Mouse (Mus musculus) neural tube, embryonic 15.5 days (tissue): Measurements from ENCODE around the gene Cpsf3. TPM values are rescaled to one million over a fixed set of nuclear protein-coding genes. Genes with fewer than 3 reads are reported as not detected.

Experiments used
- ATAC-seq: fragments of 200-750 bp; cut with Nextera tagmentation; 2 replicates; pipeline ENCODE4 v1.8.0; 2017; ENCODE audit warnings: mild to moderate bottlenecking, moderate TSS enrichment, moderate library complexity; ENCODE audit not compliant: low FRiP score
- H3K27ac ChIP-seq: fragments of 300-500 bp; sonication (generic); replicated peaks from 2 replicates; pipeline ENCODE4 v1.5.1; 2015; ENCODE audit warnings: mild to moderate bottlenecking, inconsistent platforms
- H3K27me3 ChIP-seq: fragments of 300-500 bp; sonication (generic); replicated peaks from 2 replicates; pipeline ENCODE4 v1.6.1; 2015; ENCODE audit warnings: inconsistent platforms
- H3K36me3 ChIP-seq: fragments of 300-500 bp; sonication (generic); 2 replicates; pipeline ENCODE4 v1.6.1; 2015; ENCODE audit warnings: inconsistent platforms
- H3K4me1 ChIP-seq: fragments of 300-500 bp; sonication (generic); 2 replicates; pipeline ENCODE4 v1.6.1; 2015; ENCODE audit warnings: inconsistent platforms
- H3K4me2 ChIP-seq: fragments of 300-500 bp; sonication (generic); 2 replicates; pipeline ENCODE4 v1.6.1; 2015; ENCODE audit warnings: inconsistent platforms, mild to moderate bottlenecking, moderate library complexity
- H3K4me3 ChIP-seq: fragments of 300-500 bp; sonication (generic); replicated peaks from 2 replicates; pipeline ENCODE4 v1.5.1; 2015; ENCODE audit warnings: mild to moderate bottlenecking, inconsistent platforms
- H3K9ac ChIP-seq: fragments of 300-500 bp; sonication (generic); replicated peaks from 2 replicates; pipeline ENCODE4 v1.6.1; 2015; ENCODE audit warnings: mild to moderate bottlenecking, inconsistent platforms
- H3K9me3 ChIP-seq: fragments of 300-500 bp; sonication (generic); replicated peaks from 2 replicates; pipeline ENCODE4 v1.6.1; 2016; ENCODE audit warnings: inconsistent platforms
- WGBS: fragments of 180-500 bp; shearing (Covaris S2); methylation state at CpG from one replicate; pipeline ENCODE4 v1.1.7; 2015; ENCODE audit warnings: mixed read lengths; 5-methylcytosine and 5-hydroxymethylcytosine counted together
- polyA plus RNA-seq: library from polyadenylated mRNA; unstranded; fragments of >200 nt; fragmentation: Nextera tagmentation; extraction: Ambion mirVana; gene quantifications from 2 replicates; pipeline ENCODE4 v1.2.1, GENCODE M21; 2015

Gene Cpsf3
- 78.0 and 89.4 TPM in 2 replicates for polyA plus RNA-seq

- H3K9ac ChIP-seq = peak within 1 kb of the TSS; percentile 89
- H3K9me3 ChIP-seq = no peaks in the 10 kb centered on the region
- H3K36me3 ChIP-seq = no peaks in the 10 kb centered on the region
- H3K4me3 ChIP-seq = peak within 1 kb of the TSS; percentile 65
- H3K27ac ChIP-seq = peak within 1 kb of the TSS; percentile 93
- H3K4me2 ChIP-seq = peak within 1 kb of the TSS; percentile 91
- H3K4me1 ChIP-seq = peaks cover 38% of the 10 kb centered on the region
- no peak for ATAC-seq
- 63% methylated on average over 11 of the region's 11 CpGs for WGBS
- no peaks in the 10 kb centered on the region for H3K27me3 ChIP-seq
Observed at GRCm38 (mm10) chr12:21284761-21285441, at the start of gene Cpsf3. Cpsf3 (plus strand) TSS chr12:21285391.

DNA sequence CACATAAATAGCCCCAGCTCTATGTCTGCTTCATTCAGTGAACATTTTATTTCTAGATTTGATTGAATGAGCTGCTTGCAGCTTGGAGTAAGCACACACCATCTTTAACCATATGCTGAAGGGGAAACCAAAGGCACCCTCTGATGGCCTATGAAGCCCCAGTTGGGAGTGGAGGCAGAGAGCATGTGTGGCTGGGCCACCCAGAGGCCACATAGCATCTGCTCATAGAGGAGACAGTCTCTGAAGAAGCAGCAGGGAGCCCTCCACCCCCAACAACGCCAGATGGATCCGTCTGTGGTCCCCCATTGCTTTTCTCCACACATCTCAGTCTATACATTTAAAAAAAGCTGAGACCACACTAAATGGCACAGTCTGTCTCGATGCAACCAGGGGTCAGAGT is 43.2 kb upstream of the Cpsf3 start:
- Histone ChIP-seq H3K9me3 (no peaks in the 10 kb centered on the region), H3K4me2 (no peak overlapping the region), H3K36me3 (peaks cover 50% of the 10 kb centered on the region), H3K4me3 (no peak overlapping the region), H3K27ac (peak overlapping the region; percentile 63), H3K4me1 (peaks cover 7% of the 10 kb centered on the region; the same call in 1 of the 2 replicates), H3K27me3 (no peaks in the 10 kb centered on the region), H3K9ac (no peak overlapping the region)
- peak; percentile 69 for ATAC-seq
- WGBS = 41% methylated on average over 3 of the region's 3 CpGs

DNA sequence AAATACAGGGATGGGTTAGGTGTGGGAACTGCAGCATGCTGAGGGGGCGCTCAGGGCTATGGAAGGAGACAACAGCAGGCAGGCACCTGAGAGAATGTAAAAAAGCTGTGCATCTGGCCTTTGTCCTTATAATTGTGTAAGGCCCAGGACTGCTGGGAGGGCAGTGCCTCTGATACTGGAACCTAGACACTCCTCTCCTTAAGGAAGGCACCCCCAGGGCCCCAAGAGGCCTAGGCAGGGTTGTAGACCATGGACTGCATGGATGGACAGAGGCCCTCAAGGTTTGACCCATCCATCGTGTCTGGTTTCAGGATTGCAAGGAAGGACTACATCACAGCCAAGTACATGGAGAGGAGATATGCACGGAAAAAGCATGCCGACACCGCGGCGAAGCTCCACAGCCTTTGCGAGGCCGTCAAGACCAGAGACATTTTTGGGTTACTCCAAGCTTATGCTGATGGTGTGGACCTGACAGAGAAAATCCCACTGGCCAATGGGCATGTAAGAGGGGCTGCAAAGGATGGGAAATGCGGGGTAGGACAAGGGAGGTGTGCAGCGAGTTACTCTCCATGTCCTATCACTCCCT is 40.7 kb upstream of the Cpsf3 start:
- no peak overlapping the region for H3K4me2 ChIP-seq

DNA sequence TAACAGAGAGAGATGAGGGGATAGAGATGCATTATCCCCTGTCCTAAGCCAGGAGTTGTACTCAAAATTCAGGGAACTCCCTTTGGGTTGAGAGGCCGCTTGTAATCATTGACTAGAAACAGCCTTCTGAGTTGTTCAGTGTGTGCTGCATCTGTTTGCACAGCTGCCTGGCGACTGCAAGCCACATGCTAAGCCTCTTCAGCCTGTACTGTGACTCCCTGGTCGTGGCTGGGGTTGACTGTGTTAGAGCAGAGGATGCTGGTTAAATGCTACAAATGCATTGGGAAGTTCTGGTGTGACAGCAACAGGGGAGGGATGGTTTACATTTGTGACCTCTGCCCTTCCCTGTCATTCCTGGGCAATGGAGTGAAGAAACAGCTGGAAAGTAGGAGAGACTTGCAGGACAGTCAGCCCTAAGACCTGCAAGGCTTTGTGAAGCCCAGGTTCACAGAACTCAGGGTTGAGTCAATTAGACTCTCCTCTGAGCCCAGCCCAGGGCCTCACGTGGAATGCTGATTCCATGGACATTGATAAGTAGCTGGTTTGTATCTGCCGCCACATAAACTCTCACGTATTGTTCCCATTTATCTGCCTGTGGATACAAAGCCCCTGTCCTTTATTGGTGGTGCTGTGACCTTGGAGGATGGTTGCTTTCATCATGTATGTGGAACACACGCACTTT is 37.3 kb upstream of the Cpsf3 start:
- Histone ChIP-seq H3K9me3 (no peaks in the 10 kb centered on the region), H3K9ac (no peak overlapping the region), H3K4me1 (no peaks in the 10 kb centered on the region), H3K36me3 (peaks cover 78% of the 10 kb centered on the region), H3K4me2 (no peak overlapping the region), H3K27me3 (no peaks in the 10 kb centered on the region), H3K4me3 (no peak overlapping the region), H3K27ac (no peak overlapping the region)
- no peak for ATAC-seq
- WGBS = 87% methylated on average over 7 of the region's 7 CpGs

More for the DNA sequence above, 40.7 kb upstream of the Cpsf3 start:
- Histone ChIP-seq H3K27ac (no peak overlapping the region), H3K27me3 (no peaks in the 10 kb centered on the region), H3K9me3 (no peaks in the 10 kb centered on the region), H3K4me3 (no peak overlapping the region), H3K9ac (no peak overlapping the region), H3K4me1 (peaks cover 7% of the 10 kb centered on the region; the same call in 1 of the 2 replicates), H3K36me3 (peaks cover 59% of the 10 kb centered on the region)
- no peak for ATAC-seq
- 92% methylated on average over 11 of the region's 11 CpGs for WGBS

DNA sequence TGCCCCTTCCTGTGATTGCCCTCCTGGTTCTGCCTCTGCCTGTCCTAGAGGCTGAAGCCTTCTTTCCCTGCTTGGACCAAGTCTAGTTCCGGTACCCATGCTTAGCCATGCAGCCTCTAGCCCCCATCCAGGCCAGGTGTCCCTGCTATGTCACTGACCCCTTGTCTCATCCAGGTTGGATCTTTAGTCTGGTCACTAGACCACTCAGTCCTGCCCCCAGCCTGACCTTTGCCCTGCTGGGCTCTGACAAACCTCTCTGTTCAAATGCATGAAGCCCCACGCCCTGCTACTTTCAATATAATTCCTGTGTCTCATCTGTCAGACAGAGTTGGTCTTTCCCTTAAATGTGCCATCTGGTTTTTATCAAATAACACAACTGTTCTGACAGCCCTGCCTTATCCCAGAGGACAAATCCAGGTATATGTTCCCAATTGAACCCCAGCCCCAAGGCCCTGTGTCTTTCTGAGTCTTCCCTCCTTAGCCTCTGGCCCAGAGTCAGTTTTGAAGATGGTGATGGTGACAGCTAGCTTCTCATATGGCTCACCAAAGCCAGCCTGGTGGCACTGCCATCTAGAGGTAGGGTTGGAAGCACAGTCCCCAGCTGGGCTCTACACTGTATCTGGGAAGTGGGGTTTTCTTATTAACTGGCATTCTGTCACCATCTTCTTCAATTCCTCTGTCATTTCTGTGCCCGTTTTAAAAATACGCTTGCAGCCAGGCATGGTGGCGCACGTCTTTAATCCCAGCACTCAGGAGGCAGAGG is 24.5 kb upstream of the Cpsf3 start:
- WGBS = 95% methylated on average over 6 of the region's 6 CpGs
- Histone ChIP-seq H3K36me3 (peaks cover 68% of the 10 kb centered on the region), H3K4me3 (no peak overlapping the region), H3K27ac (no peak overlapping the region), H3K9me3 (no peaks in the 10 kb centered on the region), H3K27me3 (no peaks in the 10 kb centered on the region), H3K4me2 (no peak overlapping the region), H3K9ac (no peak overlapping the region), H3K4me1 (no peaks in the 10 kb centered on the region)
- no peak for ATAC-seq

DNA sequence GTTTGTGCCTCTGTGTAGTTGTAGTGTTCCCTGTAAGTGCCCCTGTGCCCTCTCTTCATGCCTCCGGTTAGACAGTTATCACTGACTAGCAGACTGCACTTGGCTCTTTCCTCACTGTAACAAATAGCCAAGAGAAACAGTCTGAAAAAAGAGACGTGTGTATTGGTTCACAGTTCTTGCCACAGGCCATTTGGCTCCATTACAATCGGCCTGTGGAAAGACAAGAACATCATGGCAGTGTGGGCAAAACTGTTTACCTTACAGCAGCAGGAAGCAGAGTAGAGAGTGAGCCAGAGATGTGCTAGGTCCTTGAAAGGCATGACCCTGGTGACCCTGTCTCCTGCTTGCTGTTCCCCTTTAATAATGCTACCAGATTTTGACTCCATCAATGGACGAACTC is 23.7 kb upstream of the Cpsf3 start:
- no peak for ATAC-seq
- Histone ChIP-seq H3K27me3 (no peaks in the 10 kb centered on the region), H3K36me3 (peaks cover 68% of the 10 kb centered on the region), H3K4me3 (no peak overlapping the region), H3K9ac (no peak overlapping the region), H3K27ac (no peak overlapping the region), H3K4me2 (no peak overlapping the region), H3K9me3 (no peaks in the 10 kb centered on the region), H3K4me1 (no peaks in the 10 kb centered on the region)
- 88% methylated on average over 4 of the region's 4 CpGs for WGBS

GRCm38 (mm10) chr12:21263256-21263655 is 21.9 kb upstream of the Cpsf3 start:
- 96% methylated on average over 5 of the region's 5 CpGs for WGBS
- no peak overlapping the region for H3K27ac ChIP-seq
- peaks cover 69% of the 10 kb centered on the region for H3K36me3 ChIP-seq
- H3K4me1 ChIP-seq = no peaks in the 10 kb centered on the region
- ATAC-seq = no peak
- H3K4me2 ChIP-seq = no peak overlapping the region
- no peak overlapping the region for H3K4me3 ChIP-seq
- H3K27me3 ChIP-seq = no peaks in the 10 kb centered on the region
- H3K9ac ChIP-seq = no peak overlapping the region
- H3K9me3 ChIP-seq = no peaks in the 10 kb centered on the region

GRCm38 (mm10) chr12:21264241-21264640 is 20.9 kb upstream of the Cpsf3 start:
- peaks cover 68% of the 10 kb centered on the region for H3K36me3 ChIP-seq
- no peak overlapping the region for H3K4me2 ChIP-seq
- no peaks in the 10 kb centered on the region for H3K4me1 ChIP-seq
- no peak overlapping the region for H3K4me3 ChIP-seq
- no peak overlapping the region for H3K9ac ChIP-seq
- no peaks in the 10 kb centered on the region for H3K27me3 ChIP-seq
- WGBS = 86% methylated on average over 5 of the region's 5 CpGs
- H3K9me3 ChIP-seq = no peaks in the 10 kb centered on the region
- H3K27ac ChIP-seq = 0 out of 2 replicates have a peak overlapping the region, but pooled peaks have one; percentile 37
- no peak for ATAC-seq

GRCm38 (mm10) chr12:21264970-21265369 is 20.2 kb upstream of the Cpsf3 start:
- WGBS = 87% methylated on average over 3 of the region's 3 CpGs
- Histone ChIP-seq H3K4me1 (no peaks in the 10 kb centered on the region), H3K36me3 (peaks cover 64% of the 10 kb centered on the region), H3K27ac (no peak overlapping the region), H3K9me3 (no peaks in the 10 kb centered on the region), H3K27me3 (no peaks in the 10 kb centered on the region), H3K4me2 (no peak overlapping the region), H3K4me3 (no peak overlapping the region), H3K9ac (no peak overlapping the region)
- no peak for ATAC-seq

DNA sequence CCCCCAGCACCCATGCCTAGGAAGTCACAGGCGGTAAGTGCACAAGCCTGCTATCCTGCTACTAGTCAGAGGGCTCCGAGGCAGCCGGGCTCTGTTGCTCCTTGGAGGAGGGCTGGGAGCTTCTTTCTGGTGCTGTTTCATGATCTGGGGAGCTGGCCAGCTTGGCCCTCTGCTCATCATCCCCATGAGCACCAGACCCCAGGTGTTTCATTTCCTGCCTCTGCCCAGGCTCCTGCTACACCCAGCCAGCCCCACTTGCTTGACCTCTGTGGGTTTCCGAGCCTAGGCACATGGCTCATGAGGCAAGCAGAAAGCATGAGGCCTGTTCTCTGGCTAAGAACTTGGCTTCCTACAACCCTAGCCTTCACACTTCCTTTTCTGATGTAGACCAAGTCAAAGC is 19.7 kb upstream of the Cpsf3 start:
- Histone ChIP-seq H3K9me3 (no peaks in the 10 kb centered on the region), H3K9ac (no peak overlapping the region), H3K4me1 (no peaks in the 10 kb centered on the region), H3K27me3 (no peaks in the 10 kb centered on the region), H3K36me3 (peaks cover 63% of the 10 kb centered on the region), H3K4me3 (no peak overlapping the region), H3K27ac (no peak overlapping the region), H3K4me2 (no peak overlapping the region)
- no peak for ATAC-seq
- WGBS = 96% methylated on average over 4 of the region's 4 CpGs

DNA sequence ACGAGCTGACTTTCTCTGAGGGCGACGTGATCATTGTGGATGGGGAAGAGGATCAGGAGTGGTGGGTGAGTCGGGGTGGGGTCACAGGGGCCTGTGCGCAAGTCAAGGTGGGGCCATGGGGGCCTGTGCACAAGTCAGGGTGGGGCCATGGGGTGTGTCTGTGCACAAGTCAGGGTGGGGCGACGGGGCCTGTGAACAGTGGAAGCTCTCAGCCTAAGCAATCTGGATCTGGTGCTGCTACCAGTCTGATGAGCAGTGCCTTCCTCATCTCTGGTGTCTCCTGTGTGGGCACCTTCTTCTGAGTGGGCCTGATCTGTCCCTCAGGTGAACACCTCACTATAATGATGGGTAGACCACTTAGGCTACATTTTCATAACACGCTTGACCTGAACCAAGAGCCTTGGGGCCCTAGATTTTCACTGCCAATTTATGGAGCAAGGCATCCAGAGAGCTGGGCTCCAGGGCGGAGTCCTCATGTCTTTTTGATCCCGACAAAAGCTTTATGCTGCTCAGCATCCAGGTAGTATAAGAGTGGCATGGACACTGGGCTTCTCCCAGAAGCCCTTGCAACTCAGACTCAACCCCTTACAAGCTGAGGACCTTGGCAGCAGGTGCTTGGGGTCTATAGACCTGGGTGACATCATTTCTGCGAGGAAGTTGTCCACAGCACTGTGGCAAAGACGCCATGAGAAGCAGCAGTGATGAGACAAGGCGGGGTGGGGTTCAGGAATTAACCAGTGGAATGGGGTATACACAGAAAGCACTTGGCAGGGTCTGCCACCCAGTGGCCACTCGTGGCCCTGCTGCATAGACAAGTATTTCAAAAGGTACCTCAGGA is 19.0 kb upstream of the Cpsf3 start:
- 73% methylated on average over 14 of the region's 14 CpGs for WGBS
- H3K27ac ChIP-seq = no peak overlapping the region
- H3K36me3 ChIP-seq = peaks cover 65% of the 10 kb centered on the region
- H3K4me1 ChIP-seq = no peaks in the 10 kb centered on the region
- H3K4me2 ChIP-seq = no peak overlapping the region
- no peak overlapping the region for H3K4me3 ChIP-seq
- peak; percentile 91 for ATAC-seq
- no peak overlapping the region for H3K9ac ChIP-seq
- no peaks in the 10 kb centered on the region for H3K27me3 ChIP-seq
- no peaks in the 10 kb centered on the region for H3K9me3 ChIP-seq
